Mouse (Mus musculus): ENCODE data around the gene Ftsj1. TPM values are rescaled to one million over a fixed set of nuclear protein-coding genes. Genes with fewer than 3 reads are reported as not detected.

The Ftsj1 gene
- polyA plus RNA-seq, 1 experiment = 16.1 TPM

DNA sequence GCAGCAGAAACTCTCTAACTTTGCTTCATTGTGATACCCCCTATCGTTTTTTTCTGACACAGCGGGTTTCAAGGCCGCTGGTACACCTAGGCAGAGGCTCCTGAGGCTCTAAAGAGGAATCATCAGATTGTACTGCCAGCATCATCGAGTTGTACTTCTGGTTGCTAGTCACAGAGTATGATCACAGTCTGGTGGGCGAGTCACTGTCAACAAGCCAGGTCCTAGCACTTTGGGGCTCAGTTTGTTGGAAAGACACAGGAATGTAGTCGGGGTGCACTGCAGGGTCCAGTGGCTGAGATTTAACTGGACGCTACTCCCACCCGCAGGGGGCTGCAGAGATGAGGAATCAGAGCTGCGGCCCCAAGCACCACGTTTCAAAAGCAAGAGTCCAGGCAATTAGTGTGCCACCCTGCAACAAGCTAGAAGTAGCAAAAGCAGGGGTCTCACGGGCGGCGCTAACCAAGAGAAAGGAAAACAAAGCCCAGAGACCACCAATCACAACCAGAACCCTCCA is 60.0 kb downstream of the Ftsj1 start:
- no peaks in the 10 kb centered on the region for H3K27me3 ChIP-seq (ENCODE audit: control insufficient read depth, insufficient read depth, low read length)
- 5% methylated on average over 13 of the region's 13 CpGs for WGBS
- H3K4me1 ChIP-seq (ENCODE audit: control insufficient read depth, insufficient read depth, insufficient read length, low read length) = no peaks in the 10 kb centered on the region; the same call in 1 of the 2 replicates
- peaks cover 4% of the 10 kb centered on the region; the same call in 1 of the 2 replicates for H3K36me3 ChIP-seq (ENCODE audit: control insufficient read depth, insufficient read depth, low read length)
- peak overlapping the region; percentile 90 for H3K4me3 ChIP-seq (ENCODE audit: low read depth, low read length)
- TF ChIP-seq POLR2A (IDR thresholded peaks at IDR 0.05; ENCODE audit: low read depth, low read length) (no peak), CTCF (IDR thresholded peaks at IDR 0.05; ENCODE audit: extremely low read depth, insufficient read length, insufficient replicate concordance, low read depth, low read length) (no peak)
- H3K27ac ChIP-seq (ENCODE audit: insufficient read depth, low read depth, low read length) = no peak overlapping the region

Other genes starting within 250 kb of the Ftsj1 start
- gene Glod5, start 233.9 kb downstream of the Ftsj1 start, polyA plus RNA-seq (2012; rRNA removed) = 10.0 and 20.4 TPM in 2 replicates
- 4.5 and 9.2 TPM in 2 replicates for gene Suv39h1, start 177.6 kb downstream of the Ftsj1 start, polyA plus RNA-seq (2012; rRNA removed)
- gene Was, start 161.9 kb downstream of the Ftsj1 start, polyA plus RNA-seq (2012; rRNA removed) = 2.9 and 6.0 TPM in 2 replicates
- gene Wdr13, start 119.5 kb downstream of the Ftsj1 start, polyA plus RNA-seq (2012; rRNA removed) = 81.7 and 93.0 TPM in 2 replicates
- gene Rbm3, start 106.5 kb downstream of the Ftsj1 start, polyA plus RNA-seq (2012; rRNA removed) = 22.2 and 31.7 TPM in 2 replicates
- 7.6 and 8.4 TPM in 2 replicates for gene Tbc1d25, start 76.2 kb downstream of the Ftsj1 start, polyA plus RNA-seq (2012; rRNA removed)
- gene Ebp, start 58.9 kb downstream of the Ftsj1 start, polyA plus RNA-seq (2012; rRNA removed) = 47.7 and 88.0 TPM in 2 replicates
- 6.8 and 10.8 TPM in 2 replicates for gene Porcn, start 45.9 kb downstream of the Ftsj1 start, polyA plus RNA-seq (2012; rRNA removed)
- 0.24 and 19.1 TPM in 2 replicates for gene Slc38a5, start 18.7 kb upstream of the Ftsj1 start, polyA plus RNA-seq (2012; rRNA removed)
- gene Ssxb10, start 75.0 kb upstream of the Ftsj1 start, polyA plus RNA-seq (2012; rRNA removed) = not detected in 2 replicates
- gene Ssxb9, start 114.6 kb upstream of the Ftsj1 start, polyA plus RNA-seq (2012; rRNA removed) = not detected in 2 replicates
- gene Ssxb1, start 160.9 kb upstream of the Ftsj1 start, polyA plus RNA-seq (2012; rRNA removed) = not detected in 2 replicates
- not detected in 2 replicates for gene Ssxb2, start 209.3 kb upstream of the Ftsj1 start, polyA plus RNA-seq (2012; rRNA removed)

Measured in small intestine, adult 2 months (tissue).